Mouse (Mus musculus) intestine, postnatal 0 days (tissue): Measurements from ENCODE around the gene Lrrc28. TPM values are rescaled to one million over a fixed set of nuclear protein-coding genes. Genes with fewer than 3 reads are reported as not detected.

Experiments used
- ATAC-seq: fragments of 200-750 bp; cut with Nextera tagmentation; 2 replicates; pipeline ENCODE4 v1.8.0; 2017; ENCODE audit warnings: mild to moderate bottlenecking, moderate TSS enrichment, moderate library complexity
- H3K27ac ChIP-seq: fragments of 300-500 bp; sonication (generic); 2 replicates; pipeline ENCODE4 v1.5.1; 2014; ENCODE audit warnings: mild to moderate bottlenecking, low read depth, low read length, moderate library complexity
- H3K27me3 ChIP-seq: fragments of 300-500 bp; sonication (generic); replicated peaks from 2 replicates; pipeline ENCODE4 v1.6.1; 2014; ENCODE audit warnings: low read length, mixed read lengths; ENCODE audit not compliant: control insufficient read depth, insufficient read depth
- H3K36me3 ChIP-seq: fragments of 300-500 bp; sonication (generic); 2 replicates; pipeline ENCODE4 v1.6.1; 2014; ENCODE audit warnings: mild to moderate bottlenecking, moderate library complexity; ENCODE audit not compliant: control insufficient read depth, insufficient read depth
- H3K4me1 ChIP-seq: fragments of 300-500 bp; sonication (generic); replicated peaks from 2 replicates; pipeline ENCODE4 v1.6.1; 2014; ENCODE audit warnings: antibody characterized with exemption, low read length, mixed read lengths; ENCODE audit not compliant: control insufficient read depth, insufficient read depth
- H3K4me2 ChIP-seq: fragments of 300-500 bp; sonication (generic); replicated peaks from 2 replicates; pipeline ENCODE4 v1.6.1; 2014; ENCODE audit warnings: low read depth, mild to moderate bottlenecking, moderate library complexity
- H3K4me3 ChIP-seq: fragments of 300-500 bp; sonication (generic); 2 replicates; pipeline ENCODE4 v1.5.1; 2014; ENCODE audit warnings: low read depth, low read length
- H3K9ac ChIP-seq: fragments of 300-500 bp; sonication (generic); 2 replicates; pipeline ENCODE4 v1.6.1; 2014; ENCODE audit warnings: mild to moderate bottlenecking, low read depth, low read length
- H3K9me3 ChIP-seq: fragments of 300-500 bp; sonication (generic); 2 replicates; pipeline ENCODE4 v1.6.1; 2016; ENCODE audit warnings: mixed run types; ENCODE audit not compliant: control insufficient read depth
- CTCF ChIP-seq: sonication (generic); IDR thresholded peaks from 2 replicates; pipeline ENCODE4 v1.5.1; 2016; ENCODE audit warnings: low read depth, mild to moderate bottlenecking, control low read depth, antibody characterized with exemption, moderate library complexity
- WGBS: fragments of 180-500 bp; shearing (Covaris S2); extraction: QIAGEN DNeasy Blood & Tissue Kit; methylation state at CpG from one replicate; pipeline ENCODE4 v1.1.7; 2014; 5-methylcytosine and 5-hydroxymethylcytosine counted together
- polyA plus RNA-seq: library from polyadenylated mRNA; unstranded; fragments of >200 nt; fragmentation: Nextera tagmentation; extraction: Ambion mirVana; gene quantifications from 2 replicates; pipeline ENCODE4 v1.2.1, GENCODE M21; 2015

The Lrrc28 gene
- polyA plus RNA-seq, 1 experiment from 2014 or later, result 16.1 TPM

GRCm38 (mm10) chr7:67613795-67614463, 31.1 kb downstream of the Lrrc28 start:
- Histone ChIP-seq H3K36me3 (no peaks in the 10 kb centered on the region; the same call in 1 of the 2 replicates), H3K4me2 (no peak overlapping the region), H3K9ac (no peak overlapping the region), H3K9me3 (no peaks in the 10 kb centered on the region), H3K4me3 (no peak overlapping the region), H3K27ac (no peak overlapping the region), H3K4me1 (no peaks in the 10 kb centered on the region), H3K27me3 (no peaks in the 10 kb centered on the region)
- no peak for TF ChIP-seq CTCF
- no peak for ATAC-seq
- WGBS, result 74% methylated on average over 10 of the region's 10 CpGs

DNA sequence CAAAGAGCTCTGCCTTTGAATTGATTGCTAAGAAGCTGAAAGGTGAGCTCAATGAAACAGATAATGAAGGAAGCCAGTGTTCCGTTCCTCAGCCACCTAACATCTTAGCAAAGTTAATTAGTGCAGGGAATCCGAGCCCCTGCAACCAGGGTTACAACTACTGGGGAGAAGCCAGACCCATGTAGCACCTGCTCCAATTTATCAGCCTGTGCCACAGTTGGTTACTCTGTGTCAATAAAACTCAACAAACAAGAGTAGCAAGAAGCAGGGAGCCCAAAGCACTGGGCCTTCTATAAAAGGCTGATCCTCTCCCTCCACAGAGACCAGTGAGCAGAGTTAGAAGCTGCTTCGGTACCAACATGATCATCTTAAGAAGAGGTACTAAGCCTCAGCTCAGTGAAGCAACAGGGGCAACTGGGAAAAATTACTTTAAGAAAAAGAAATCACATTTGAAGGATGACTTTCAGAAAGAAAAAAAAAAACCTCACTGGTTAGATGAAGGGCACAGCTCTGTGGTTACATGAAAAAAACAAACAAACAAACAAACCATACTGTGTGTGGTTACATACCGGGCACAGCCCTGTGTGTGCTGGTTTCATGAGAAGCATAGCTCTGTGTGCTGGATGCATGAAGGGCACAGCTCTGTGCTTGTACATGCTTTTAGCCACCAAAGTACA, 36.6 kb downstream of the Lrrc28 start:
- no peaks in the 10 kb centered on the region for H3K4me1 ChIP-seq
- no peak for TF ChIP-seq CTCF
- ATAC-seq, result no peak
- no peaks in the 10 kb centered on the region for H3K36me3 ChIP-seq
- H3K4me3 ChIP-seq, result no peak overlapping the region
- H3K27me3 ChIP-seq, result no peaks in the 10 kb centered on the region
- H3K9me3 ChIP-seq, result no peaks in the 10 kb centered on the region
- 61% methylated on average over 4 of the region's 4 CpGs for WGBS
- H3K27ac ChIP-seq, result no peak overlapping the region
- H3K4me2 ChIP-seq, result no peak overlapping the region
- H3K9ac ChIP-seq, result no peak overlapping the region

- ATAC-seq, result no peak
Observed at GRCm38 (mm10) chr7:67607669-67608347, 37.3 kb downstream of the Lrrc28 start.

GRCm38 (mm10) chr7:67606250-67606649, 38.8 kb downstream of the Lrrc28 start:
- Histone ChIP-seq H3K4me1 (no peaks in the 10 kb centered on the region), H3K27ac (no peak overlapping the region), H3K9ac (no peak overlapping the region), H3K9me3 (no peaks in the 10 kb centered on the region), H3K4me3 (no peak overlapping the region), H3K27me3 (no peaks in the 10 kb centered on the region), H3K4me2 (no peak overlapping the region), H3K36me3 (no peaks in the 10 kb centered on the region)
- no peak for ATAC-seq
- 60% methylated on average over 1 of the region's 1 CpGs for WGBS
- TF ChIP-seq CTCF, result no peak

More at GRCm38 (mm10) chr7:67607669-67608347, 37.3 kb downstream of the Lrrc28 start:
- Histone ChIP-seq H3K9me3 (no peaks in the 10 kb centered on the region), H3K36me3 (no peaks in the 10 kb centered on the region), H3K4me3 (no peak overlapping the region), H3K27me3 (no peaks in the 10 kb centered on the region), H3K27ac (no peak overlapping the region), H3K4me1 (no peaks in the 10 kb centered on the region), H3K9ac (no peak overlapping the region), H3K4me2 (no peak overlapping the region)
- WGBS, result 64% methylated on average over 5 of the region's 5 CpGs
- TF ChIP-seq CTCF, result no peak

DNA sequence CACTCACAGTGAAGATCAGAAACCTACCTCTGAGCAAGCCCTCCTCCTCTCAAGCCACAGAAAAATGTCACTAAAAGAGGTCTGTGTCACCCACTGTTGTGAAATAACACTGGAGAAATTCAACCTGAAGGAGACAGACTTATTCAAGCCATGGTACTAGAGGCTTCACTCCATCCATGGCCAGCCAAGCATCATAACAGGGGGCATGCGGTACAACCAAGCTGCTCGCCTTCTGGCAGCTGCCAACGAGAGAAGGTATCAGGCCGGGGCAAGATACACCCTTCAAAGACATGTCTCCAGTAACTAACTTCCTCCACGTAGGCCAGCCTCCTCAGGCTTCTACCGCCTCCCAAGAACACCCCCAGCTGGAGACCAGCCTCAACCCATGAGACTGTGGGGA, 40.0 kb downstream of the Lrrc28 start:
- Histone ChIP-seq H3K9ac (no peak overlapping the region), H3K27ac (no peak overlapping the region)

GRCm38 (mm10) chr7:67598050-67598449, 47.0 kb downstream of the Lrrc28 start:
- ATAC-seq, result no peak
- 75% methylated on average over 3 of the region's 3 CpGs for WGBS
- no peak overlapping the region for H3K4me3 ChIP-seq
- H3K4me1 ChIP-seq, result no peaks in the 10 kb centered on the region
- H3K27me3 ChIP-seq, result no peaks in the 10 kb centered on the region
- no peak for TF ChIP-seq CTCF
- H3K9me3 ChIP-seq, result no peaks in the 10 kb centered on the region
- no peak overlapping the region for H3K9ac ChIP-seq
- no peaks in the 10 kb centered on the region for H3K36me3 ChIP-seq
- H3K27ac ChIP-seq, result no peak overlapping the region
- H3K4me2 ChIP-seq, result no peak overlapping the region

More for the DNA sequence above, 40.0 kb downstream of the Lrrc28 start:
- 88% methylated on average over 6 of the region's 6 CpGs for WGBS
- no peaks in the 10 kb centered on the region for H3K27me3 ChIP-seq
- H3K9me3 ChIP-seq, result no peaks in the 10 kb centered on the region
- H3K4me2 ChIP-seq, result no peak overlapping the region
- no peak for ATAC-seq
- no peaks in the 10 kb centered on the region for H3K4me1 ChIP-seq
- TF ChIP-seq CTCF, result no peak
- no peaks in the 10 kb centered on the region for H3K36me3 ChIP-seq
- H3K4me3 ChIP-seq, result no peak overlapping the region
